Mouse (Mus musculus): ENCODE data around the gene Sdsl.

The Sdsl gene

DNA sequence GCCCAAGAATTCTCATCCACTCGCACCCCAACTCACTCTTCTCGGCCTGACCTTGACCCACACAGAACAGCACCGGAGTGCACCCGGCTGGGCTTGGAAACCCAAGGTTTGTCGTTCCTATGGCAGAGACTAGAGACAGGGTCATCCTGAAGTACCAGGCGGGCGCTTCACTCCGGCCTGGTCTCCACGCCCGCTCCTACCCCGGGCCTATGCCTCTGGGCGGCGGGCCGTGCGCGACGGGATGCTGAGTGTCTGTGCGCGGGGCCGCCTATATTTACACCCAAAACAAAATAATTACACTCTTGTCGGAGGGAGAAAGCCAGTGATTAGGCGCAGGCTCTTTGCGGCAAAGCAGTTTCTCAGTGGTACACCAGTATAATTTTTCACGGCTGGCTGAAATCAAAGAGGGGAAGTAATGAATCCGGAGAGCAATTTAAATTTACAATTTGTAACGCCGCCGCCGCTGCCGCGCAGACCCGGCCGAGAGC lies 45.1 kb downstream of the Sdsl start:
- no peak for DNase-seq

DNA sequence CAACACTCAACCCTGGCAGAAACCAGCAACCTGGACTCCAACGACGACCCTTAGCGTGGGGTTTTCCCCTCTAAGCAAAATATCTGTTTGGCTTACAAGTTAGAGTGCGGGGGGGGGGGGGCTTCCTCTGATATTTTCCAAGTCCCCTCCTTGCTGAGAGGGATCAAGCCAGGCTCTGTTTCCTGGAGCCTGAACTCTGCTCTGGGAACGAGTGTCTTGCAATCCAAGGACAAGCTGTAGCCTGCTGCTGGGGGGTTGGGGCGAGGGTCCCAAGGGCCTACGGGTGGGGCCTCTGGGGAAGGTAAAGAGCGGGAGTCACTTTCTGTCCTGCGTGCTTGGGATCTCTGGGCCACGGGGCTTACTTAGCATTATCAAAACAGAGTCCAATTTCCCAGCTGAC lies 46.0 kb downstream of the Sdsl start:
- no peak for DNase-seq

DNA sequence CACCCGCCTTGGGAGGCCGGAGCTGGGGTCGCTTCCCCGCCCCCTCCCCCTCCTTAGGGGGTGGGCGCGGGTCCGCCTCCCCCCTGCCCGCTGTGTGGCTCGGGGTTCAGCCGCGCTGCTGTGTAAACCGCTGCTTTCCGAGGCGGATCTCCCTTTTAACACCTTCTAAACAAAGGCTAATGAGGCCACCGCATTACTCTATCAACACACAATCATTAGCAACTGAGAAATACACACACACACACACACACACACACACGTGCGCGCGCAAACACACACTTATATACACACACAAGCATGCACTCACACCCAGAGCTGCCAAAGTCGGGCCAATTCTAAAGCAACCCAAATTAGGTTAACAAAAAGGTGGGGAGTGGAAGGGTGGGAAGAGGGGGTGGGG lies 46.9 kb downstream of the Sdsl start:
- no peak for DNase-seq

DNA sequence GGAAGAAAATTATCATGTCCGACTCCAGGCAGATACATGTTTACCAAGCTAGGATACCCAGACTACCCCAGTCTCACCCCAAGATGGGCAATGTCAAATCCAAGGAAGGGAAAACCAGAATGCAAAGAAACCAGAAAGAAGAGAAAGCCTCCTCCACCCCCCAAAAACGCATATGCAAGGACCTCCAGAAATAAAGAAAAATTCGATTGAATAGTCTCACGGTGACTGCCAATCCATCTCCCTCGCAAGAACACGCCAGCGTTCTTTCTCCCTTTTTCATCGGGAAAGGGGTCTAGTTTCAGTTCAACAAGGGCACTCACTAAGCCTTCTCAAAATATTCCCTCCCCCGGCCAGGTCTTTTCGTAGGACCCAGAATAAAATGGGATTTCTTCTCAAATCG lies 48.0 kb downstream of the Sdsl start:
- DNase-seq = no peak

DNA sequence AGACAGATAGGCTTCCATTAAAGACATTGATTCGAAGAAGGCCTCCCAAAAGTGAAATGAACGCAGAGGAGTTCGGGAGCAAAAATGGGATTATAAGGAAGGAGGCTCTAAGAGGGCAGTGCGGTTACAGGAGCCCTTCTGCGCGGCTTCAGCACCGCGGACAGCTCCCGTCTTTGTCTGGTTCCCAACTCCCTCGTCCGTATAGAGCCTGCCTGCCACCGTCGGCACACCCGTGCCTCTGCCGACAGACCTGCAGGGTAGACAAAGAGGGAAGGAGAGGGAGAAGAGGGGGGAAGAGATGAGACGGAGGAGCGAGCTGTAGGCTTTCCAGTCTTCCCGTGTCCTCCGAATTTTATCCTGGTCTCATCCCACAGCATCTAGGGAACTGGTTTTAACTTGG lies 48.6 kb downstream of the Sdsl start:
- DNase-seq = peak; percentile 51

DNA sequence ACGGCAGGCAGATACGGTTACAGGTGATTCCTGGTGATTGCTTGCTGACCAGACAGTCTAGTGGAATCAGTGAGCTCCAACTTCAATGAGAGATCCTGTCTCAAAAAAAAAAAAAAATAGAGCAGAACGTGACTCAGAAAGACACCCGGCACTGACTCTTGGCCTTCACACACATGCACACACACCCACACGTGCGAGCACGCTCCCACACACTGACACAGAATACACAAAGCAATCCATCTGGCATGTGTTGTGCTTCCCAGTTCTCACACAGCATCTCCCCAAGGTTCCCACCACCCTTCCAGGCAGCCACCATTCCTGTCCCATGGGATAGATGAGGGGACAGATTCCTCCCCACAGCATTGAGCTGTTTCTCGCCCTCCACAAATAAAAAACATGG lies 52.5 kb downstream of the Sdsl start:
- no peak for DNase-seq

DNA sequence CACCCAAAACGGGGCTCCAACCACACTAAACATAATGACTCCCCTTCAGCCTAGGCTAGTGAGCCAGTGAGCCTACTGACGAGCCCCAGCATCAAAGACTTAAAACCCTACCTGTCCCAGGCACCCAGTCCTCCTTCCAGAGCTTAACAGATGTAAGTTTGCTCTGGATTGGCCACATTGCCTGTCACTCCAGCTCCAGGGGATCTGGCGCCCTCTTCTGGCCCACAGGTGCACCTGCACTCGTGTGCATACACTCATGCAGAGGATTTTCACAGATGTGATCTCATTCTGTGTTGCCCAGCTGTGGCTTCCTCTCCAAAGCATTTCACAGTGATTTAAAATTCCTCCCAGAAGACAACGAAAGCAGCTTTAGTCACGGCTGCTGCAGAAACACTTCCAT lies 59.2 kb downstream of the Sdsl start:
- DNase-seq = no peak

DNA sequence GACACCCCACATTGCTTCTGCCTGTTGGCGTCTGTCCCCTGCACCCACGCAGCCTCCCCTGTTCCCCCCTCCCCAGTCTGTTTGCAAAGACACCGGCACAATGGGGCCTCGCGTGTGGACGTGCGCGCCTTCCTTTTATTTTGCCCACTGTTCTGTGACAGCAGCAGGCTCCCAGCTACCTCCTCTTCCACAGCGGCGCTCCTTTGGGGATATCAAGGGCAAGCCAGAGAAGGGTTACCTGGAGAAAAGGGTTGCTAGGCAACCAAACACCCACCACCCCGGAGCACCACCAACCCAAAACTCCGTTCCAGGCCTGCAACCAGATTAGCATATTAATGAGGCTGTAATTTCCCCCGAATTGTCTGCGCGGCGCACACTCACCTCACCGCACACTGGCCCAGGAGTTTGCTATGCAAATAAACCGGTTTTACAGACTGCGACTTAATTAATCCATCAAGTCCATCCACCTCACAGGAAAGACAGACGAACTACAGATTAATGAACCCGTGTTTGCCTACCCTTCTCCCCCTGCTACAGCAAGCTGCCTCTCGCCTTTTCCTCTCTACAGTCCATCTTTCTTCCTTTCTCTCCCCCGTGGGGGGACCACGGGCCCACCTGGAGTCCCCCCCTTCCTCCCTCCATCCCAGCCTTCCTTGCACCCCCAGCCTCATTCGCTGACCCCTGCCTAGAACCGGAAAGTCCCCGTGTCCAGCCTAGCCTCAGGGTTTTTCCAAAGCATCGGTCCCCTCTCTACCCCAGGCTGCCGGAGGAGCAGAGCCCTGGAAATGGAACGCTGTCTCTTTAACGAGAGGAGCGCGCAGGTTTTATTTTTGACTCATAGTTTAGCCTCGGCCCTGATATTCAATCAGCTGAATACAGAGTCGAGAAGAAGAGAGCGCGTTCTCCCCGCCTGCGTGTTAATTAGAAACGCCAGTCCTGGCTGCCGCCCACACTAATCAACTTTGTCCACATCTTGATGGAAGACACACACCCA lies 62.9 kb downstream of the Sdsl start:
- DNase-seq = peak; percentile 33 to 41

DNA sequence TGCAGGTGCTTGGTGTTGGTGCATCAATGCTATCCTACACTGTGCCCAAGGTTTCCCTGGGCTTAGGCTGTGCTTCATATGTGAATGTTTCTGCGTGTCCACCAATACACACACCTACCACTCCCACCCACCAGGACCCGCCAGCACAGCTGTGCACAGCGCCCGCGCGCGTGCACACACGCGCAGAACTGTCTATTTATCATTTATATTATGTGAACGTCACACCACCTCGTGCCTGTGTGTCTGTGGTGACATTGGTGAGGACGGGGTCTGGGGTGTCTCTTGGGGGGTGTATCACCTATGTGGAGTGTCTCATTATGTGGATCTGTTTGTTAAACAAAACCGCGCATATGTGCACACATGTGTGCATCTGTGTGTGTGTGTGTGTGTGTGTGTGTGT lies 63.7 kb downstream of the Sdsl start:
- no peak for DNase-seq
